Mouse (Mus musculus): ENCODE data around the gene Nbl1. TPM values are rescaled to one million over a fixed set of nuclear protein-coding genes. Genes with fewer than 3 reads are reported as not detected.

The Nbl1 gene
- 10 to 100 TPM; 39.7 to 40.9 TPM for total RNA-seq (2021)
- long read RNA-seq, experiment 1, transcript Nbl1-201 (4 exons, 1,793 nt) = major isoform, 67 of 96 reads
- long read RNA-seq, experiment 1, partial matches to known transcripts = 20 of 96 reads
- long read RNA-seq, experiment 1, other reads (novel, unspliced or antisense) = 9 of 96 reads
- long read RNA-seq, experiment 2, transcript Nbl1-201 (4 exons, 1,793 nt) = major isoform, 35 of 51 reads
- long read RNA-seq, experiment 2, partial matches to known transcripts = 12 of 51 reads
- long read RNA-seq, experiment 2, other reads (novel, unspliced or antisense) = 4 of 51 reads

GRCm38 (mm10) chr4:139092356-139093195, at the start of gene Nbl1:
Gene Nbl1 (minus strand): TSS chr4:139092993.
- DNase-seq = peak; percentile 80

GRCm38 (mm10) chr4:139141785-139142184, 49.0 kb upstream of the Nbl1 start:
- no peak for DNase-seq

GRCm38 (mm10) chr4:139140267-139140666, 47.5 kb upstream of the Nbl1 start:
- DNase-seq = no peak

- DNase-seq = no peak
These were observed 43.2 kb upstream of the Nbl1 start for GRCm38 (mm10) chr4:139136011-139136410.

GRCm38 (mm10) chr4:139133109-139133508, 40.3 kb upstream of the Nbl1 start:
- DNase-seq = no peak

- no peak for DNase-seq
These were observed 39.3 kb upstream of the Nbl1 start for GRCm38 (mm10) chr4:139131858-139132672.

- peak; percentile 99 for DNase-seq
These were observed 38.1 kb upstream of the Nbl1 start, which contains the start of gene Minos1 for GRCm38 (mm10) chr4:139130701-139131549. Gene Minos1 (minus strand): TSS chr4:139131113.

- peak; percentile 69 for DNase-seq
These were observed 37.3 kb upstream of the Nbl1 start for GRCm38 (mm10) chr4:139129806-139130700.

- DNase-seq = no peak
These were observed 33.7 kb upstream of the Nbl1 start for GRCm38 (mm10) chr4:139126475-139126874.

GRCm38 (mm10) chr4:139124940-139125339, 32.1 kb upstream of the Nbl1 start:
- DNase-seq = no peak

GRCm38 (mm10) chr4:139122557-139122956, 29.8 kb upstream of the Nbl1 start:
- no peak for DNase-seq

GRCm38 (mm10) chr4:139120998-139121397, 28.2 kb upstream of the Nbl1 start:
- no peak for DNase-seq

- DNase-seq = no peak
These were observed 27.6 kb upstream of the Nbl1 start for GRCm38 (mm10) chr4:139120281-139120814.

GRCm38 (mm10) chr4:139116356-139117063, 23.7 kb upstream of the Nbl1 start:
- DNase-seq = no peak

- no peak for DNase-seq
These were observed 22.9 kb upstream of the Nbl1 start for GRCm38 (mm10) chr4:139115721-139116120.

GRCm38 (mm10) chr4:139112482-139112881, 19.7 kb upstream of the Nbl1 start:
- no peak for DNase-seq

- no peak for DNase-seq
These were observed 18.6 kb upstream of the Nbl1 start for GRCm38 (mm10) chr4:139111421-139111820.

GRCm38 (mm10) chr4:139110858-139111257, 18.1 kb upstream of the Nbl1 start:
- no peak for DNase-seq

- no peak for DNase-seq
These were observed 12.7 kb upstream of the Nbl1 start for GRCm38 (mm10) chr4:139105453-139105852.

GRCm38 (mm10) chr4:139101546-139101945, 8.8 kb upstream of the Nbl1 start:
- DNase-seq = no peak

Measured in adrenal gland, postnatal 10 days (tissue).